Mouse (Mus musculus): ENCODE data around the gene Mdm2.

GRCm38 (mm10) chr10:117726888-117727385 lies 16.4 kb upstream of the Mdm2 start:
- no peak for TF ChIP-seq POLR2A (IDR thresholded peaks at IDR 0.05; ENCODE audit: low read depth, low read length)
- TF ChIP-seq CTCF (conservative IDR thresholded peaks at IDR 0.05; ENCODE audit: insufficient read depth, insufficient read length, low read depth, low read length): no peak
